Comparison of ENCODE assay signal across 18 mouse cellular contexts in the genomic region with DNA sequence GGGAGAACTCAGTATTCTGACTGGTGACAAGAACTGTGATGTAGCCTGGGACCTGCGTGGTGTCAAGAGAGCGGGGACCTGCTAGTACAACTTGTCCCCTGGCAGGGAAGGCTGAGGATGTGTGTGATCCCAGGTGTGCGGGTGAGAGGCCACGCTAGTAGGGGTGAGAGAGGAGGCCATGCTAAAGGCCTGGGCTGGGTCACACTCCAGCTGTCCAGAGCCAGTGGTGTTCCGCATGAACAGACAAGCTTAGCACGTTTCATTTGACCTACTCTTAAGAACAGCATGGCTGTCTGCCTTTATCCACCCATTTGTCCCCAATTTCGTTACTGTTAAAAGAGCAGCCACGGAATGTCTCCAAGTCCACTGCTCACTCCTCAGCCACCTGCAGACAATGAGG.
DNase-seq lines count a peak whose midpoint lies in the region; ATAC-seq and TF ChIP-seq lines count a peak whose summit lies in the region.
"Had no signal": no experiment of that assay in that cellular context is flagged by ENCODE, and none has a peak within 500 bp of the region (broad histone marks: within the 10 kb centered on the region; RNA-seq: fewer than 3 reads in every experiment).

No protein-coding gene starts in this region.

- TF ChIP-seq RAD21 in CH12.LX (IDR thresholded peaks at IDR 0.05; ENCODE audit: low read depth, low read length), result no peak

- H3K79me2 ChIP-seq in CH12.LX (replicated peaks; ENCODE audit: control insufficient read depth, extremely low read depth, insufficient read depth, poor library complexity, severe bottlenecking), result no peaks in the 10 kb centered on the region

- TF ChIP-seq POLR2A in CH12.LX (IDR thresholded peaks at IDR 0.05; ENCODE audit: low read depth, low read length), result no peak

- no peaks in the 10 kb centered on the region for H3K36me3 ChIP-seq in kidney, postnatal 0 days (ENCODE audit: insufficient read depth, low read length)
- peaks cover 0 to 25% of the 10 kb centered on the region in 2 experiments for H3K36me3 ChIP-seq in CH12.LX (replicated peaks in 1 of 2; ENCODE audit: control insufficient read depth in 1 of 2, insufficient read depth in 1 of 2, low read length in 1 of 2)
- H3K36me3 ChIP-seq: heart, embryonic 12.5 days had no signal

- peak; percentile 59; the same call in 1 of the 2 replicates for ATAC-seq in kidney, postnatal 0 days (replicated peaks; ENCODE audit: low FRiP score, low read depth)
- ATAC-seq: forebrain, embryonic 13.5 days; forebrain, postnatal 0 days had no signal

- H3K4me2 ChIP-seq in kidney, postnatal 0 days (ENCODE audit: low read length), result no peak overlapping the region
- no peak overlapping the region for H3K4me2 ChIP-seq in CH12.LX (ENCODE audit: insufficient read depth, low read depth, poor library complexity, severe bottlenecking)
- H3K4me2 ChIP-seq: embryonic facial prominence, embryonic 13.5 days; forebrain, embryonic 13.5 days; heart, embryonic 12.5 days; hindbrain, embryonic 14.5 days had no signal

- no peak overlapping the region for H3K27ac ChIP-seq in kidney, postnatal 0 days
- H3K27ac ChIP-seq in CH12.LX (ENCODE audit: insufficient read depth, low read depth), result no peak overlapping the region
- H3K27ac ChIP-seq: forebrain, embryonic 13.5 days; hindbrain, embryonic 10.5 days; hindbrain, embryonic 14.5 days had no signal

- no peak overlapping the region for H3K9ac ChIP-seq in kidney, postnatal 0 days (ENCODE audit: low read depth, low read length)
- no peak overlapping the region for H3K9ac ChIP-seq in CH12.LX (ENCODE audit: insufficient read depth, low read depth)
- H3K9ac ChIP-seq: embryonic facial prominence, embryonic 13.5 days; forebrain, embryonic 13.5 days; forebrain, postnatal 0 days; heart, embryonic 12.5 days; hindbrain, embryonic 14.5 days had no signal

- in situ Hi-C loops in CH12.LX (cut with MboI; ENCODE audit: low pct_ligation_motif_present, low pct_unique_long_range_greater_than_20kb, low sequenced_read_pairs), result no loop called here

- TF ChIP-seq CTCF in kidney, postnatal 0 days (IDR thresholded peaks at IDR 0.05; ENCODE audit: low read depth), result no peak
- no peak for TF ChIP-seq CTCF in CH12.LX (conservative IDR thresholded peaks at IDR 0.05 in 1 of 2, IDR thresholded peaks at IDR 0.05 in 1 of 2; ENCODE audit: low read depth in 2 of 2, low read length in 2 of 2)

- no peak overlapping the region for H3K4me3 ChIP-seq in kidney, postnatal 0 days (replicated peaks; ENCODE audit: low read depth, low read length)
- no peak overlapping the region for H3K4me3 ChIP-seq in CH12.LX (replicated peaks in 1 of 3; ENCODE audit: low read depth in 2 of 3, low read length in 2 of 3, poor library complexity in 1 of 3)
- H3K4me3 ChIP-seq: embryonic facial prominence, embryonic 13.5 days; forebrain, embryonic 13.5 days; heart, embryonic 12.5 days; hindbrain, embryonic 10.5 days had no signal

- peaks cover 2% of the 10 kb centered on the region for H3K4me1 ChIP-seq in kidney, postnatal 0 days (replicated peaks; ENCODE audit: insufficient read depth, low read length)
- peaks cover 0 to 46% of the 10 kb centered on the region in 2 experiments; a peak in 2 of 4 replicates for H3K4me1 ChIP-seq in CH12.LX (ENCODE audit: control insufficient read depth in 1 of 2, insufficient read depth in 2 of 2)
- H3K4me1 ChIP-seq: forebrain, embryonic 13.5 days; hindbrain, embryonic 10.5 days had no signal

- peak; percentile 23 for DNase-seq in kidney, adult 9 months
- DNase-seq in kidney, adult 18-20 months, result no peak
- DNase-seq in kidney, postnatal 0 days (ENCODE audit: low spot score), result no peak
- DNase-seq in kidney, postnatal 4 days, result no peak
- no peak for DNase-seq in CH12.LX (ENCODE audit: extremely low read depth)
- DNase-seq in neural tube, embryonic 10.5 days (ENCODE audit: extremely low spot score, low spot score), result no peak
- DNase-seq in cerebellum, adult 9-10 months, result no peak
- DNase-seq: adrenal gland, adult 2 months; adrenal gland, postnatal 25 days; cerebellum, adult 2 months; cerebellum, postnatal 14 days; forebrain, postnatal 0 days; gastrocnemius, postnatal 14 days had no signal

- no peaks in the 10 kb centered on the region for H3K9me3 ChIP-seq in kidney, postnatal 0 days (replicated peaks; ENCODE audit: low read length)
- H3K9me3 ChIP-seq in CH12.LX (replicated peaks; ENCODE audit: low read length), result no peaks in the 10 kb centered on the region

- no peak for TF ChIP-seq EP300 in CH12.LX (IDR thresholded peaks at IDR 0.05; ENCODE audit: low read length)

- 51% methylated on average over 8 of the region's 8 CpGs for WGBS in kidney, postnatal 0 days

- dilution Hi-C loops in CH12.LX (cut with MboI; ENCODE audit: extremely low pct_ligation_motif_present, extremely low pct_unique_long_range_greater_than_20kb, low sequenced_read_pairs), result no loop called here

- no peaks in the 10 kb centered on the region for H3K27me3 ChIP-seq in kidney, postnatal 0 days (ENCODE audit: insufficient read depth, low read length)
- H3K27me3 ChIP-seq in CH12.LX (replicated peaks), result no peaks in the 10 kb centered on the region
- H3K27me3 ChIP-seq: embryonic facial prominence, embryonic 13.5 days; forebrain, embryonic 13.5 days; heart, embryonic 12.5 days had no signal

TF ChIP-seq in CH12.LX, 34 proteins besides CTCF, POLR2A, EP300 and RAD21:
- no peak for TF ChIP-seq MAX (IDR thresholded peaks at IDR 0.05; ENCODE audit: low read length)
- no peak for TF ChIP-seq JUN (IDR thresholded peaks at IDR 0.05; ENCODE audit: insufficient read depth, low read depth, low read length)
- no peak for TF ChIP-seq CHD1 (IDR thresholded peaks at IDR 0.05; ENCODE audit: low read depth, low read length)
- peak; percentile 28; the same call in 1 of the 2 replicates for TF ChIP-seq BHLHE40 (IDR thresholded peaks at IDR 0.05; ENCODE audit: low read depth, low read length)
- no peak for TF ChIP-seq HCFC1 (IDR thresholded peaks at IDR 0.05; ENCODE audit: low read depth, low read length)
